Mouse (Mus musculus) left cerebral cortex, adult 11 months (tissue): Measurements from ENCODE around the gene Nptx1.

Experiments
- DNase-seq: peaks from one replicate; pipeline ENCODE4 v3.0.0; 2022; ENCODE audit warnings: low spot score

Gene Nptx1

GRCm38 (mm10) chr11:119522779-119523178, 24.8 kb downstream of the Nptx1 start:
- DNase-seq = no peak

- no peak for DNase-seq
Observed at GRCm38 (mm10) chr11:119521920-119522710, 25.4 kb downstream of the Nptx1 start.

GRCm38 (mm10) chr11:119520713-119521063, 26.9 kb downstream of the Nptx1 start:
- no peak for DNase-seq

- no peak for DNase-seq
Observed at GRCm38 (mm10) chr11:119520005-119520712, 27.4 kb downstream of the Nptx1 start.

GRCm38 (mm10) chr11:119519387-119519786, 28.2 kb downstream of the Nptx1 start:
- no peak for DNase-seq

GRCm38 (mm10) chr11:119516677-119517361, 30.7 kb downstream of the Nptx1 start:
- DNase-seq = no peak

GRCm38 (mm10) chr11:119515823-119516676, 31.5 kb downstream of the Nptx1 start:
- no peak for DNase-seq

- DNase-seq = peak; percentile 64
Observed at GRCm38 (mm10) chr11:119514967-119515636, 32.5 kb downstream of the Nptx1 start.

GRCm38 (mm10) chr11:119514108-119514860, 33.3 kb downstream of the Nptx1 start:
- DNase-seq = no peak

GRCm38 (mm10) chr11:119513038-119513659, 34.4 kb downstream of the Nptx1 start:
- DNase-seq = no peak

- DNase-seq = no peak
Observed at GRCm38 (mm10) chr11:119509165-119509776, 38.3 kb downstream of the Nptx1 start.

- no peak for DNase-seq
Observed at GRCm38 (mm10) chr11:119507772-119508171, 39.8 kb downstream of the Nptx1 start.

- no peak for DNase-seq
Observed at GRCm38 (mm10) chr11:119506386-119506785, 41.2 kb downstream of the Nptx1 start.

- peak; percentile 58 for DNase-seq
Observed at GRCm38 (mm10) chr11:119503675-119504074, 43.9 kb downstream of the Nptx1 start.

- no peak for DNase-seq
Observed at GRCm38 (mm10) chr11:119500011-119500410, 47.5 kb downstream of the Nptx1 start.

GRCm38 (mm10) chr11:119499297-119499696, 48.3 kb downstream of the Nptx1 start:
- no peak for DNase-seq

GRCm38 (mm10) chr11:119497451-119497850, 50.1 kb downstream of the Nptx1 start:
- no peak for DNase-seq

GRCm38 (mm10) chr11:119496147-119496546, 51.4 kb downstream of the Nptx1 start:
- DNase-seq = no peak

- DNase-seq = no peak
Observed at GRCm38 (mm10) chr11:119493516-119493915, 54.0 kb downstream of the Nptx1 start.

GRCm38 (mm10) chr11:119492830-119493229, 54.7 kb downstream of the Nptx1 start:
- DNase-seq = no peak
